Mouse (Mus musculus) gastrocnemius, postnatal 25 days (tissue): ENCODE data around the gene Rab27a. TPM values are rescaled to one million over a fixed set of nuclear protein-coding genes. Genes with fewer than 3 reads are reported as not detected.

ENCODE experiments used
- microRNA-seq, 2 experiments: library from miRNA; unstranded; fragments of <30 nt; microRNA quantifications; one replicate each; pipeline ENCODE4 v1.2.0; 2021; ENCODE audit warnings: borderline replicate concordance in 2 of 2
- total RNA-seq, 2 experiments: library from RNA; stranded (reverse); gene quantifications; 1 replicate in 1 of 2; 2 replicates in 1 of 2; pipeline ENCODE4 v1.2.3; 2021

Rab27a gene
- total RNA-seq, 2 experiments from 2014 or later: 1.9 to 2.5 TPM

Small RNAs within 50 kb of the gene (microRNA-seq; reads per million reads assigned to microRNA genes)
- 0 reads per million in 2 experiments for gene Gm27353

Other genes with a start within 250 kb of the Rab27a start
- under 1 TPM; 0.13 to 0.18 TPM for gene Prtg, start 238.0 kb upstream of the Rab27a start, total RNA-seq
- 1 to 10 TPM; 6.9 to 8.3 TPM for gene Pygo1, start 119.2 kb upstream of the Rab27a start, total RNA-seq
- under 1 TPM; 0.49 to 0.78 TPM for gene Dyx1c1, start 86.1 kb upstream of the Rab27a start, total RNA-seq
- gene Gm44503, start 86.0 kb upstream of the Rab27a start, total RNA-seq: not detected
- 1 to 10 TPM; 7.0 to 9.4 TPM for gene Ccpg1os, start 59.5 kb upstream of the Rab27a start, total RNA-seq
- gene Ccpg1, start 59.4 kb upstream of the Rab27a start, total RNA-seq: 10 to 100 TPM; 53.9 to 59.0 TPM
- gene Pigb, start 4.5 kb upstream of the Rab27a start, total RNA-seq: 1 to 10 TPM; 3.7 to 3.9 TPM
- gene Khdc3, start 57.0 kb downstream of the Rab27a start, total RNA-seq: not detected
- gene Gm20509, start 57.6 kb downstream of the Rab27a start, total RNA-seq: not detected
- gene Rsl24d1, start 68.6 kb downstream of the Rab27a start, total RNA-seq: 10 to 100 TPM; 39.7 to 43.8 TPM